Mouse (Mus musculus) MEL (cell line): ENCODE data around the gene Hoxa9. TPM values are rescaled to one million over a fixed set of nuclear protein-coding genes. Genes with fewer than 3 reads are reported as not detected.

Source experiments
- DNase-seq: peaks from one replicate; pipeline ENCODE4 v3.0.0; 2011; ENCODE audit warnings: low read depth, low spot score
- H3K27ac ChIP-seq: 2 replicates; pipeline ENCODE4 v1.5.1; 2012; ENCODE audit warnings: low read depth, mild to moderate bottlenecking, control low read depth, low read length, moderate library complexity; ENCODE audit not compliant: control insufficient read depth
- H3K27me3 ChIP-seq, 2 experiments: fragments of 150-350 bp in 1 of 2; sonication (generic) in 1 of 2; 2 replicates each; pipeline ENCODE4 v1.6.1; 2012; ENCODE audit warnings: low read length in 2 of 2, mild to moderate bottlenecking in 2 of 2, improper control_type of control experiment in 1 of 2, moderate library complexity in 1 of 2; ENCODE audit not compliant: insufficient read depth in 2 of 2, control insufficient read depth in 1 of 2
- H3K36me3 ChIP-seq, 2 experiments: 2 replicates each; pipeline ENCODE4 v1.6.1; 2012 to 2014; ENCODE audit warnings: low read length in 2 of 2, improper control_type of control experiment in 1 of 2, inconsistent platforms in 1 of 2, mild to moderate bottlenecking in 1 of 2; ENCODE audit not compliant: insufficient read depth in 2 of 2, control insufficient read depth in 1 of 2
- H3K4me1 ChIP-seq, 2 experiments: fragments of 150-350 bp in 1 of 2; sonication (generic) in 1 of 2; 2 replicates each; pipeline ENCODE4 v1.6.1; 2012; ENCODE audit warnings: low read length in 2 of 2, improper control_type of control experiment in 1 of 2, mild to moderate bottlenecking in 1 of 2; ENCODE audit not compliant: insufficient read depth in 2 of 2, control insufficient read depth in 1 of 2
- H3K4me3 ChIP-seq, 2 experiments: fragments of 150-350 bp in 1 of 2; sonication (generic) in 1 of 2; 2 replicates each; pipeline ENCODE4 v1.5.1; 2012; ENCODE audit warnings: low read depth in 2 of 2, low read length in 2 of 2, mild to moderate bottlenecking in 2 of 2, moderate library complexity in 2 of 2, control low read depth in 1 of 2, improper control_type of control experiment in 1 of 2; ENCODE audit not compliant: control insufficient read depth in 1 of 2, insufficient read depth in 1 of 2
- H3K79me2 ChIP-seq: 2 replicates; pipeline ENCODE4 v1.6.1; 2012; ENCODE audit warnings: mild to moderate bottlenecking, low read length, moderate library complexity; ENCODE audit not compliant: control insufficient read depth, poor library complexity, insufficient read depth
- H3K9ac ChIP-seq: 2 replicates; pipeline ENCODE4 v1.6.1; 2012; ENCODE audit warnings: low read depth, mild to moderate bottlenecking, control low read depth, low read length, moderate library complexity; ENCODE audit not compliant: control insufficient read depth, poor library complexity, severe bottlenecking
- H3K9me3 ChIP-seq: fragments of 150-350 bp; sonication (generic); replicated peaks from 2 replicates; pipeline ENCODE4 v1.6.1; 2012; ENCODE audit warnings: mild to moderate bottlenecking, low read length, improper control_type of control experiment, moderate library complexity; ENCODE audit not compliant: insufficient read depth
- BHLHE40 ChIP-seq: IDR thresholded peaks from 2 replicates; pipeline ENCODE4 v1.6.1; 2012; ENCODE audit warnings: low read depth, mild to moderate bottlenecking, inconsistent platforms, low read length, improper control_type of control experiment, borderline replicate concordance
- CHD1 ChIP-seq: IDR thresholded peaks from 2 replicates; pipeline ENCODE4 v1.6.1; 2012; ENCODE audit warnings: low read depth, mild to moderate bottlenecking, inconsistent platforms, low read length, improper control_type of control experiment
- CHD2 ChIP-seq: IDR thresholded peaks from 2 replicates; pipeline ENCODE4 v1.6.1; 2011; ENCODE audit warnings: low read length, improper control_type of control experiment
- CTCF ChIP-seq, 3 experiments: IDR thresholded peaks in 2 of 3; conservative IDR thresholded peaks in 1 of 3; 2 replicates each; pipeline ENCODE4 v1.5.1; 2011 to 2012; ENCODE audit warnings: low read length in 3 of 3, low read depth in 2 of 3, mild to moderate bottlenecking in 2 of 3, improper control_type of control experiment in 1 of 3, inconsistent platforms in 1 of 3, mixed read lengths in 1 of 3, moderate library complexity in 1 of 3; ENCODE audit not compliant: control insufficient read depth in 1 of 3, insufficient read depth in 1 of 3, poor library complexity in 1 of 3, severe bottlenecking in 1 of 3
- EP300 ChIP-seq, 2 experiments: IDR thresholded peaks; 2 replicates each; pipeline ENCODE4 v1.6.1; 2011; ENCODE audit warnings: improper control_type of control experiment in 2 of 2, low read length in 2 of 2, low read depth in 1 of 2, mild to moderate bottlenecking in 1 of 2
- GABPA ChIP-seq: IDR thresholded peaks from 2 replicates; pipeline ENCODE4 v1.6.1; 2012; ENCODE audit warnings: low read depth, mild to moderate bottlenecking, inconsistent platforms, low read length, improper control_type of control experiment, moderate library complexity
- GATA1 ChIP-seq: IDR thresholded peaks from 2 replicates; pipeline ENCODE4 v1.6.1; 2011; ENCODE audit warnings: low read depth, low read length, improper control_type of control experiment
- JUND ChIP-seq: IDR thresholded peaks from 2 replicates; pipeline ENCODE4 v1.6.1; 2011; ENCODE audit warnings: low read depth, mild to moderate bottlenecking, improper control_type of control experiment, low read length
- KAT2A ChIP-seq: conservative IDR thresholded peaks from 2 replicates; pipeline ENCODE4 v1.6.1; 2012; ENCODE audit warnings: low read depth, low read length, improper control_type of control experiment, inconsistent platforms
- MAFK ChIP-seq: IDR thresholded peaks from 2 replicates; pipeline ENCODE4 v1.6.1; 2011; ENCODE audit warnings: low read depth, mild to moderate bottlenecking, low read length, improper control_type of control experiment, borderline replicate concordance
- MAZ ChIP-seq: IDR thresholded peaks from 2 replicates; pipeline ENCODE4 v1.6.1; 2012; ENCODE audit warnings: low read depth, mild to moderate bottlenecking, inconsistent platforms, low read length, improper control_type of control experiment
- MXI1 ChIP-seq: IDR thresholded peaks from 2 replicates; pipeline ENCODE4 v1.6.1; 2011; ENCODE audit warnings: mild to moderate bottlenecking, low read depth, low read length, improper control_type of control experiment
- MYB ChIP-seq: IDR thresholded peaks from 2 replicates; pipeline ENCODE4 v1.6.1; 2011; ENCODE audit warnings: mild to moderate bottlenecking, low read depth, low read length, improper control_type of control experiment
- NRF1 ChIP-seq: IDR thresholded peaks from 2 replicates; pipeline ENCODE4 v1.6.1; 2014; ENCODE audit warnings: low read depth, mild to moderate bottlenecking, inconsistent platforms, low read length, improper control_type of control experiment, moderate library complexity; ENCODE audit not compliant: poor library complexity, insufficient read depth, severe bottlenecking
- POLR2A ChIP-seq, 2 experiments: IDR thresholded peaks; 2 replicates each; pipeline ENCODE4 v1.6.1; 2011 to 2012; ENCODE audit warnings: low read length in 2 of 2, mild to moderate bottlenecking in 2 of 2, control low read depth in 1 of 2, improper control_type of control experiment in 1 of 2, low read depth in 1 of 2, moderate library complexity in 1 of 2; ENCODE audit not compliant: control insufficient read depth in 1 of 2, insufficient read depth in 1 of 2, poor library complexity in 1 of 2
- POLR2AphosphoS2 ChIP-seq: IDR thresholded peaks from 2 replicates; pipeline ENCODE4 v1.6.1; 2011; ENCODE audit warnings: low read length, improper control_type of control experiment
- RAD21 ChIP-seq: IDR thresholded peaks from 2 replicates; pipeline ENCODE4 v1.6.1; 2011; ENCODE audit warnings: mild to moderate bottlenecking, low read depth, low read length, improper control_type of control experiment
- RCOR1 ChIP-seq: IDR thresholded peaks from 2 replicates; pipeline ENCODE4 v1.6.1; 2012; ENCODE audit warnings: low read depth, mild to moderate bottlenecking, inconsistent platforms, low read length, improper control_type of control experiment
- TAL1 ChIP-seq: IDR thresholded peaks from 2 replicates; pipeline ENCODE4 v1.6.1; 2012; ENCODE audit warnings: mild to moderate bottlenecking, inconsistent platforms, low read length, moderate library complexity, mixed read lengths
- TBP ChIP-seq: IDR thresholded peaks from 2 replicates; pipeline ENCODE4 v1.8.0; 2011; ENCODE audit warnings: low read depth, low read length, improper control_type of control experiment
- USF1 ChIP-seq: IDR thresholded peaks from 2 replicates; pipeline ENCODE4 v1.6.1; 2014; ENCODE audit warnings: low read depth, mild to moderate bottlenecking, inconsistent platforms, low read length, improper control_type of control experiment, moderate library complexity
- USF2 ChIP-seq, 2 experiments: IDR thresholded peaks; 2 replicates each; pipeline ENCODE4 v1.6.1; 2011 to 2012; ENCODE audit warnings: improper control_type of control experiment in 2 of 2, low read length in 2 of 2, borderline replicate concordance in 1 of 2, inconsistent platforms in 1 of 2, low read depth in 1 of 2, mild to moderate bottlenecking in 1 of 2; ENCODE audit not compliant: insufficient read depth in 1 of 2
- ZC3H11A ChIP-seq: IDR thresholded peaks from 2 replicates; pipeline ENCODE4 v1.6.1; 2012; ENCODE audit warnings: low read depth, mild to moderate bottlenecking, inconsistent platforms, low read length, improper control_type of control experiment
- ZMIZ1 ChIP-seq: IDR thresholded peaks from 2 replicates; pipeline ENCODE4 v1.6.1; 2012; ENCODE audit warnings: low read depth, mild to moderate bottlenecking, inconsistent platforms, low read length, improper control_type of control experiment, moderate library complexity
- ZNF384 ChIP-seq: IDR thresholded peaks from 2 replicates; pipeline ENCODE4 v1.6.1; 2012; ENCODE audit warnings: low read depth, mild to moderate bottlenecking, inconsistent platforms, low read length, improper control_type of control experiment
- polyA plus RNA-seq, 2 experiments: library from polyadenylated mRNA; stranded (reverse) in 1 of 2; unstranded in 1 of 2; fragments of >175 nt in 1 of 2; fragments of >200 nt in 1 of 2; gene quantifications; 2 replicates each; pipeline versions ENCODE4 v1.2.1 to v1.2.4; 2012; ENCODE audit warnings: low replicate concordance in 2 of 2, low read depth in 1 of 2; ENCODE audit not compliant: insufficient read length in 2 of 2, insufficient read depth in 1 of 2, missing spikeins in 1 of 2
- total RNA-seq: library from RNA; depleted of rRNA; stranded (reverse); fragments of 300-350 nt; gene quantifications from 2 replicates; pipeline ENCODE4 v1.2.3, GENCODE M21; 2012

Gene Hoxa9
- total and polyA plus RNA-seq, 3 experiments = not detected

DNA sequence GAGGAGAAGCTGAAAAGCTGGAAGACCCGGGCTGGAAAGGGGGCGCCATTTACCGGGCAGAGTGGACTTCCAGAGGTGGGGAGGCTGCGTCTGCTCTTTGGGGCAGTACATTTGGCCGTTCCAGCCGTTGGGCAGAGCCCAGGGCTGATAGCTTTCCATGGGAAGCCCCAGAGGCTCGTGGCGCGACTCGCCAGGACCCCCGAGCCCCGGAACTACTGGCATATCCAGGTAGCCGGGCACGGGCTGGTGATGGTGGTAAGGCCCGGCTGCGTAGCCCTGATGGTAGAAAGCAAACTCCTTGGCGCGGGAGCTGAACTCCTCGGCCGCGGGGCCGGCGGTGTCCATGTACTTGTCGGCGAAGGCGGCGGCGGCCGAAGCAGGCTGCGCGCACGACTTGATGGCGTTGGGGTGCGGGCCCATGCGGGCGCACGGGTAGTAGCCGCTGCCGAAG lies 28.9 kb upstream of the Hoxa9 start:
- no peak for DNase-seq
- Histone ChIP-seq H3K9ac (no peak overlapping the region), H3K4me3 (no peak overlapping the region), H3K36me3 (no peaks in the 10 kb centered on the region)
- TF ChIP-seq CHD2 = no peak
- TF ChIP-seq NRF1 = no peak
- TF ChIP-seq BHLHE40 = no peak
- TF ChIP-seq ZC3H11A = no peak
- no peak for TF ChIP-seq GABPA
- no peak for TF ChIP-seq RCOR1
- TF ChIP-seq, all 39 proteins: peak for 0
- H3K79me2 ChIP-seq = no peaks in the 10 kb centered on the region
- no peaks in the 10 kb centered on the region for H3K9me3 ChIP-seq
- H3K27ac ChIP-seq = no peak overlapping the region
- H3K4me1 ChIP-seq = no peaks in the 10 kb centered on the region
- no peaks in the 10 kb centered on the region for H3K27me3 ChIP-seq

DNA sequence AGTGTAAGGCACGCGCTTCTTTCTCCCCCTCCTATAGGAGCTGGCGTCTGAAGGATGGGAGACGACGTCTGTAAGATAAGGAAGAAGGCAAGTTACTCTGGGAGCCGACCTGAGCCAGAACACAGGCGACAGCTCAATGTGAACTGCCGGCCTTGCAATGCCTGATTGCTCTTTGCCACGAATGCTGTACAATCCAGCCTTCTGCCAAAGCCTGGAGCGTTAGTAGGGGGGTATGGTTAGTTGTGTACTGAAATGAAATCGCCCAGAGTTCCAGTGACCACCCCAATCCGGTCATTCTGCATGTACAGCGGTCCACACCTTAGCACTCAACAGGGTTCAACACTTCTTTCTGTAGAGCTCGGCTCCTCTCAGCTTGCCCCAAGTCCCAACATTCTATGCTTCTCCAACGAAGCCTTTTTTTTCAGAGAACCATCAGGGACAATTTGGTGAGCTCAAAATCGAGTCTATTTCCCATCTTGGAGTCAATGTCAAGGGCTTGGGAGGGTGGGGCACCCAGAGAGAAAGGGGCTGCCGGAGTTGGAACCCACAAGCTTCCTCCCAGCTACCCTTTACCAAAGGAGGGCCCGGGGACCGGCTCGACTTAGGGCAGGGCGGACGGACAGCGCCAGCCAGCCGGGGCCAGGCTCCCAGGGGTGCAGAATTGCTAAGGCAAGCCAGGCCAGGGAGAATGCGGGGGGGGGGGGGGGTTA lies 28.3 kb upstream of the Hoxa9 start:
- Histone ChIP-seq H3K36me3 (no peaks in the 10 kb centered on the region), H3K4me3 (no peak overlapping the region), H3K27me3 (no peaks in the 10 kb centered on the region), H3K79me2 (no peaks in the 10 kb centered on the region)
- TF ChIP-seq MYB (no peak), BHLHE40 (no peak), CHD2 (no peak), MAFK (no peak), ZMIZ1 (no peak), CHD1 (no peak), TAL1 (no peak)
- TF ChIP-seq, all 39 proteins: peak for 0
- Histone ChIP-seq H3K27ac (no peak overlapping the region), H3K4me1 (no peaks in the 10 kb centered on the region), H3K9ac (no peak overlapping the region), H3K9me3 (no peaks in the 10 kb centered on the region)
- DNase-seq = no peak

DNA sequence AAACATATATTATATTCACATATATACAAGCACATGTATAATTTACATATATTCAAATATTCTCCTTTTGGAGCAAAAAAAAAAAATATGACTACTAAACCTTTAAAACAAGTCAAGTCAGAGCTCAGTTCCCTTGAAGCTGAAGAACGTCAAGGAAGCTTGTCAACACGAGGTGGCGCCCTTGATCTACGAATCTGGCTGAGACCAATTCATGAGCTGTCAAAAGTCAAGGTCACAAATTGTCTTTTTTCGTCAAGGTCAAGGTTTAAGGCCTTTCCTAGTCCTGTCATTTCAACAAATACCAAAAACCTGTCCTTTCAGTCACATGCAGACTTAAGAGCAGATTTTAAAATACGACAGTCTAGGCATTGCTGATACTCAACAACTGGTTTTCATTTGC lies 26.1 kb upstream of the Hoxa9 start:
- no peak overlapping the region for H3K27ac ChIP-seq
- H3K9me3 ChIP-seq = no peaks in the 10 kb centered on the region
- DNase-seq = peak; percentile 73
- no peaks in the 10 kb centered on the region for H3K79me2 ChIP-seq
- H3K9ac ChIP-seq = no peak overlapping the region
- no peaks in the 10 kb centered on the region for H3K27me3 ChIP-seq
- no peaks in the 10 kb centered on the region for H3K36me3 ChIP-seq
- H3K4me3 ChIP-seq = no peak overlapping the region
- no peaks in the 10 kb centered on the region for H3K4me1 ChIP-seq
- TF ChIP-seq CTCF (IDR thresholded peaks at IDR 0.05 in 2 of 3, conservative IDR thresholded peaks at IDR 0.05 in 1 of 3; ENCODE audit: control insufficient read depth in 1 of 3, insufficient read depth in 1 of 3, low read depth in 2 of 3, low read length in 3 of 3, poor library complexity in 1 of 3, severe bottlenecking in 1 of 3) (peak; percentile 37 to 90 (median 79)), KAT2A (no peak), POLR2AphosphoS2 (no peak), RAD21 (peak; percentile 97), ZNF384 (no peak), USF1 (no peak), GATA1 (no peak), MAZ (no peak), EP300 (IDR thresholded peaks at IDR 0.05; ENCODE audit: low read depth in 1 of 2, low read length in 2 of 2) (no peak), POLR2A (IDR thresholded peaks at IDR 0.05; ENCODE audit: control insufficient read depth in 1 of 2, insufficient read depth in 1 of 2, low read depth in 1 of 2, low read length in 2 of 2, poor library complexity in 1 of 2) (no peak), TBP (no peak), MXI1 (no peak), BHLHE40 (no peak), MAFK (no peak), CHD1 (no peak), USF2 (IDR thresholded peaks at IDR 0.05; ENCODE audit: borderline replicate concordance in 1 of 2, insufficient read depth in 1 of 2, low read depth in 1 of 2, low read length in 2 of 2) (no peak), JUND (no peak), NRF1 (no peak)
